Mouse (Mus musculus) ES-E14 (cell line): Measurements from ENCODE around the gene Tubal3. TPM values are rescaled to one million over a fixed set of nuclear protein-coding genes. Genes with fewer than 3 reads are reported as not detected.

Experiments
- DNase-seq: peaks from one replicate; pipeline ENCODE4 v3.0.0-alpha.2; 2013; ENCODE audit warnings: low read depth, low spot score
- H3K27ac ChIP-seq: 2 replicates; pipeline ENCODE4 v1.5.1; 2012; ENCODE audit warnings: low read depth, mild to moderate bottlenecking, low read length, moderate library complexity, mixed read lengths; ENCODE audit not compliant: poor library complexity, insufficient read depth, severe bottlenecking
- H3K36me3 ChIP-seq: 2 replicates; pipeline ENCODE4 v1.6.1; 2012; ENCODE audit warnings: mild to moderate bottlenecking, low read length, moderate library complexity, mixed read lengths; ENCODE audit not compliant: control insufficient read depth, poor library complexity, insufficient read depth, severe bottlenecking
- H3K4me1 ChIP-seq, 2 experiments: fragments of 150-350 bp in 1 of 2; sonication (generic) in 1 of 2; 2 replicates each; pipeline ENCODE4 v1.6.1; 2012; ENCODE audit warnings: low read length in 2 of 2, mild to moderate bottlenecking in 1 of 2, mixed read lengths in 1 of 2; ENCODE audit not compliant: control insufficient read depth in 2 of 2, insufficient read depth in 2 of 2, poor library complexity in 1 of 2
- H3K4me3 ChIP-seq, 2 experiments: fragments of 150-350 bp in 1 of 2; sonication (generic) in 1 of 2; 2 replicates each; pipeline ENCODE4 v1.5.1; 2012; ENCODE audit warnings: low read length in 2 of 2, low read depth in 1 of 2, mild to moderate bottlenecking in 1 of 2, mixed read lengths in 1 of 2; ENCODE audit not compliant: insufficient read depth in 1 of 2, poor library complexity in 1 of 2, severe bottlenecking in 1 of 2
- H3K9ac ChIP-seq: 2 replicates; pipeline ENCODE4 v1.6.1; 2012; ENCODE audit warnings: low read depth, mild to moderate bottlenecking, low read length, mixed read lengths; ENCODE audit not compliant: poor library complexity, insufficient read depth, severe bottlenecking
- H3K9me3 ChIP-seq: fragments of 150-350 bp; sonication (generic); 2 replicates; pipeline ENCODE4 v1.6.1; 2012; ENCODE audit warnings: low read depth, mild to moderate bottlenecking, low read length; ENCODE audit not compliant: control insufficient read depth, insufficient read depth
- CHD2 ChIP-seq: IDR thresholded peaks from 2 replicates; pipeline ENCODE4 v1.6.1; 2014; ENCODE audit warnings: mild to moderate bottlenecking, low read depth, low read length, inconsistent platforms
- HCFC1 ChIP-seq: IDR thresholded peaks from 2 replicates; pipeline ENCODE4 v1.6.1; 2012; ENCODE audit warnings: low read length, inconsistent platforms, borderline replicate concordance; ENCODE audit not compliant: insufficient read depth
- MAFK ChIP-seq: IDR thresholded peaks from 2 replicates; pipeline ENCODE4 v1.6.1; 2014; ENCODE audit warnings: mild to moderate bottlenecking, low read depth, low read length, inconsistent platforms; ENCODE audit not compliant: insufficient read depth
- ZC3H11A ChIP-seq: IDR thresholded peaks from 2 replicates; pipeline ENCODE4 v1.6.1; 2012; ENCODE audit warnings: low read depth, mild to moderate bottlenecking, inconsistent platforms, low read length, borderline replicate concordance
- ZNF384 ChIP-seq: IDR thresholded peaks from 2 replicates; pipeline ENCODE4 v1.6.1; 2012; ENCODE audit warnings: low read depth, low read length, inconsistent platforms
- in situ Hi-C, 2 experiments: fragments of 600-800 bp; cut with MboI; formaldehyde crosslinking; loops; one replicate each; pipeline ENCODE4 v1.15.1; 2025; ENCODE audit warnings: low sequenced_read_pairs in 2 of 2, inconsistent platforms in 1 of 2; ENCODE audit not compliant: unreplicated experiment in 2 of 2
- total RNA-seq: library from RNA; depleted of rRNA; stranded (reverse); fragments of 300-350 nt; gene quantifications from 2 replicates; pipeline ENCODE4 v1.2.3, GENCODE M21; 2012

The Tubal3 gene
- total RNA-seq, 1 experiment: not detected

- H3K4me3 ChIP-seq: no peak overlapping the region
- H3K9me3 ChIP-seq: no peaks in the 10 kb centered on the region
- no peak overlapping the region for H3K9ac ChIP-seq
- TF ChIP-seq HCFC1 (no peak), MAFK (no peak), CHD2 (no peak), ZNF384 (no peak), ZC3H11A (no peak)
- peaks cover 4% of the 10 kb centered on the region; the same call in 1 of the 2 replicates for H3K36me3 ChIP-seq
- in situ Hi-C loops: loop anchor here in 1 of 2 experiments (25.0 kb wide), 1 partner anchor 215 kb away; no protein-coding TSS in a partner anchor
- no peaks in the 10 kb centered on the region for H3K4me1 ChIP-seq
- DNase-seq: no peak
- H3K27ac ChIP-seq: no peak overlapping the region
Measured at GRCm38 (mm10) chr13:3877185-3877584, 40.9 kb upstream of the Tubal3 start.

DNA sequence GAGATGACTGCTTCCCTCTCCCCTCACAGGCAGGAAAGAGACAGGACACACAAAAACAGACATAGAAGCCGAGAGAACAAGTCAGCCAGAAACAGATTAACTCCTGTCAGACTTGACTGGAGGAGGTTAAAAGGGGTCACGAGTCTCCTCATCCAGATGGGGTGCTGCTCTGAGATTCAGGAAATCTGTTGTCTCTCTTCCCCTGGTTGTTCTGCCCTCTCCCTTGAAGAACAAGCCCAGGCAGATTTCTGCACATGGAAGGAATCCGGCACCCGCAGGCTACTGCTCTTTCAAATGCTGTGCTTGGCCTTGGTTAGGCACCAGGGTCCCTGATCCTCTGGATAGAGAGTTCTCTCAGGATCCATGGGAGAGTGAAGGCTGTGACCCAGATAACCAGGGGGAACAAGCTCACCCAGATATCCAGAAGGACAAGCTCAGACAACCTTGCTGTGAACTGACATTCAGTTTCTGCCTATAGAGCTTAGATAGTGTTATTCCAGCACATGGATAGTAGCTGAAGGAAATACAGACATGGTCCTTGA is 40.3 kb upstream of the Tubal3 start:
- H3K27ac ChIP-seq: no peak overlapping the region; the same call in 1 of the 2 replicates
- H3K4me1 ChIP-seq: no peaks in the 10 kb centered on the region
- no peak for TF ChIP-seq CHD2
- no peak for TF ChIP-seq ZNF384
- no peak for TF ChIP-seq HCFC1
- no peak for TF ChIP-seq ZC3H11A
- TF ChIP-seq MAFK: no peak
- peaks cover 4% of the 10 kb centered on the region; the same call in 1 of the 2 replicates for H3K36me3 ChIP-seq
- no peak overlapping the region for H3K9ac ChIP-seq
- in situ Hi-C loops: loop anchor here in 1 of 2 experiments (25.0 kb wide), 1 partner anchor 215 kb away; no protein-coding TSS in a partner anchor
- H3K4me3 ChIP-seq: no peak overlapping the region
- H3K9me3 ChIP-seq: no peaks in the 10 kb centered on the region
- no peak for DNase-seq

GRCm38 (mm10) chr13:3886663-3887062 is 31.4 kb upstream of the Tubal3 start:
- no peak overlapping the region for H3K27ac ChIP-seq
- no peak overlapping the region for H3K9ac ChIP-seq
- TF ChIP-seq ZC3H11A (no peak), MAFK (no peak), CHD2 (no peak), HCFC1 (no peak), ZNF384 (no peak)
- peaks cover 0 to 2% of the 10 kb centered on the region in 2 experiments; a peak in 1 of 4 replicates for H3K4me1 ChIP-seq
- H3K9me3 ChIP-seq: no peaks in the 10 kb centered on the region
- no peak for DNase-seq
- peaks cover 37% of the 10 kb centered on the region for H3K36me3 ChIP-seq
- in situ Hi-C loops: loop anchor here in 1 of 2 experiments (25.0 kb wide), 1 partner anchor 224 kb away; no protein-coding TSS in a partner anchor
- no peak overlapping the region for H3K4me3 ChIP-seq

DNA sequence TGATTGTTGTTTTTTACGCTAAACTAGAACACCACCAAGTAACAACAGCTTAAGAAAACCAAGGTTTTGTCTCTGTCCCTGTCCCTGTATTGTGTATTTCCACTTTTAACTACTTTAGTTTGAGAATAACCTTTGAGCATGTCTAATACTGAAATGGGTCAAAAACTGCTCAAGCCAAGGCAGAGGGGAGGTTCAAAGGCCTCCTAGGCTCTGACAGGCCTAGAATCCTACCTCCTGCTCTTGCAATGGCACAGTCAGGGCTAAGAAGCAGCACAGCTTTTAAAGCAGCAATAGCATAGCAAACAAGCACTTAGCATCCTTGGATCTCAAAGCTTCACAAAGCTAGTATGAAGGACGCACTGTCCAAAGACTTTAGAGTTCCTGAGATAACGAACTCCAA is 29.0 kb upstream of the Tubal3 start:
- in situ Hi-C loops: loop anchor here in 1 of 2 experiments (25.0 kb wide), 1 partner anchor 227 kb away; no protein-coding TSS in a partner anchor
- Histone ChIP-seq H3K27ac (no peak overlapping the region), H3K9me3 (no peaks in the 10 kb centered on the region), H3K36me3 (peaks cover 31% of the 10 kb centered on the region), H3K9ac (no peak overlapping the region), H3K4me3 (no peak overlapping the region), H3K4me1 (peaks cover 3 to 6% of the 10 kb centered on the region in 2 experiments; a peak in 2 of 4 replicates)
- DNase-seq: no peak
- TF ChIP-seq ZC3H11A: no peak
- no peak for TF ChIP-seq CHD2
- no peak for TF ChIP-seq ZNF384
- no peak for TF ChIP-seq HCFC1
- no peak for TF ChIP-seq MAFK
